Mouse (Mus musculus): Measurements from ENCODE around the gene Majin. TPM values are rescaled to one million over a fixed set of nuclear protein-coding genes. Genes with fewer than 3 reads are reported as not detected.

The Majin gene
- total RNA-seq (2021): 0.76 and 2.9 TPM in 2 replicates
- long read RNA-seq, partial matches to known transcripts: 2 of 2 reads
- long read RNA-seq, other reads (novel, unspliced or antisense): 0 of 2 reads

DNA sequence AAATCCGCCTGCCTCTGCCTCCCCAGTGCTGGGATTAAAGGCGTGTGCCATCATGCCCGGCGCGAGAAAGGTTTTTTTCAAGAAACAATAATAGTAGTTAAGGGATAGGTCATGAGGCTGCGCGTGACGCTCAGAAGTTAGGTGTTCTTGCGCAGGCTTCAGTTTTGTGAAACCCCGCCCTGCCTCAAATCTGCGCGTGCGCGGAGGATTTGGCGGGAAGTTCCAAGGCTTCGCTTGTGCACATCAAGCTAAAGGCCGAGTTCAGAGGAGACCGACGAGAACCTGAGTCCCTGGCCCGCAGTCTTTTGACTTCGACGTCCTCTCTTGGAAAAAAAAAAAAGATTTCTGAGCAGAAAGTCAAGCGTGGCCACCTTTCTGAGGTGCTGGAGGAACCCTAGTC is at the start of gene Majin:
TSS of gene Majin (plus strand) at position 258 of the 400 bp plus-strand sequence.
- DNase-seq: no peak

- no peak for DNase-seq
Observed at GRCm38 (mm10) chr19:6136397-6136796, 47.8 kb upstream of the Majin start.

- DNase-seq: no peak
Observed at GRCm38 (mm10) chr19:6139701-6140100, 44.5 kb upstream of the Majin start.

DNA sequence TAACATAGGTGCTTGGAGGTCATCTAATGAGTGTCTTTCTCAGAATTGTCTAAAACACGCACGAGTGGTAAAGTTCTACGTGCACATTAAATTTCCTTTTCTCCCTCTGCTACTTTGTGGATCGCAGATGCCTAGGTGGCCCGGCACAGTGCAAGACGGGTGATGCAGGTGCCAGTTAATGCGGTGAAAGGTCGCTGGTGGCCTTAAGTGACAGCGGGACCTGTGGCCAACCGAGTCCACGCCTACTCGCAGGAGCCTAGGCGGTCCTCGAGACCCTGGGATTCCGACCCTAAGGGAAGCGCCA is 43.9 kb upstream of the Majin start:
- no peak for DNase-seq

DNA sequence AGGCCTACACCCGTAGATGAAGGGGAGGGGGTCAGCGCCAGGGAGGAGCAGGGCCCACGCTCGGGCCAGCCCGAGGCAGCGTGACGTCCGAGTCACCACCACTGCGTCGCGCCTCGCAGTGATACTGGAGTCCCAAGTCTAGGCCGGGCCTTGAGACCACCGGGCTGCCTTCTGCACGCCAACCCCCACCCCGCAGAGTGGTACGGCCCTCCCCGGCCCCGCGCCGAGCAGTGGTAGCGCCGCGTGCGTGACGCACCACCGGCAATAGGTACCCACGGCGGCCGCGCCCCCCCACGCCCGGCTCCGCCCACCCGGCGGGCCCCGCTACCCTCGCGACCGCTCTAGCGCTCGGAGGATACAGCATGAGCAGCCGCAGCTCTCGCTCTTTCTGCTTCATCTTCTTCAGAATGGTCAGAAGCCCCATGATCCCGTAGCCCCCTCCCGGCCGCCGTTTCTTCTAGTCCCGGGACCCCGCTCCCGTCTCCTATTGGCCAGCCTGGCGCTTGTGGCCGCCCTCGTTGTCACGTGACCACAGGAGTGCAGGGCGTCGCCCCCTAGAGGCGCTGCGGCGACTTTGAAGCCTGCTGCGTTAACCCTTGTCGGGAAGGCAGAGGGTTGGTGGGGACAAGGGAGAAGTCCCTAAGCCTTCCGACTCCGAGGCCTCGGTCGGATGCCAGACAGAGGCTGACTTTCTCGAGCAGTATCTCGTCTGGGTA is 43.4 kb upstream of the Majin start, which contains the start of gene Batf2:
TSS of gene Batf2 (plus strand) at position 306 of the 716 bp plus-strand sequence.
- peak; percentile 88 for DNase-seq

- peak; percentile 61 for DNase-seq
Observed at GRCm38 (mm10) chr19:6141394-6141749, 42.8 kb upstream of the Majin start, which contains the start of gene Arl2. Arl2 (minus strand) TSS chr19:6141548.

- no peak for DNase-seq
Observed at GRCm38 (mm10) chr19:6144842-6145241, 39.3 kb upstream of the Majin start.

GRCm38 (mm10) chr19:6155174-6155573 is 29.0 kb upstream of the Majin start:
- DNase-seq: no peak

GRCm38 (mm10) chr19:6156372-6156771 is 27.8 kb upstream of the Majin start:
- no peak for DNase-seq

GRCm38 (mm10) chr19:6157220-6157619 is 27.0 kb upstream of the Majin start:
- no peak for DNase-seq

- DNase-seq: peak; percentile 29
Observed at GRCm38 (mm10) chr19:6163872-6164547, 20.2 kb upstream of the Majin start.

- no peak for DNase-seq
Observed at GRCm38 (mm10) chr19:6166750-6167149, 17.4 kb upstream of the Majin start.

DNA sequence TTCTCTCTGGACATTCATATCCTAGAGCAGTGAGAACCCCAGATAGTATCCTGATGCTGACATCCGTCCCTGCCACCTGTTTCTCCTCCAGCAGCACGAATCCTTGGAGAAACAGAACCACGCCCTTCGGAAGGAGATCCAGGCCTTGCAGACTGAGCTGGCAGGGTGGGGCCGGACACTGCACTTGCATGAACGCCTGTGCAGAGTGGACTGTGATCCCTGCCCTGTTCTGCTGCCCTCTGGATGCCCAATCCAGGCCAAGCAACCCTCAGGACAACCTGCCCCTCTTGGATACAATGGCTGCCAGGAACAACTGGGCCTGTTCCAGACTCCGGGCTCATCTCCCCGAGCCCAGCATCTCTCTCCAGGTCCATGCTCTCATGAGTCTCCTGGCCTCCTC is 13.0 kb upstream of the Majin start:
- no peak for DNase-seq

DNA sequence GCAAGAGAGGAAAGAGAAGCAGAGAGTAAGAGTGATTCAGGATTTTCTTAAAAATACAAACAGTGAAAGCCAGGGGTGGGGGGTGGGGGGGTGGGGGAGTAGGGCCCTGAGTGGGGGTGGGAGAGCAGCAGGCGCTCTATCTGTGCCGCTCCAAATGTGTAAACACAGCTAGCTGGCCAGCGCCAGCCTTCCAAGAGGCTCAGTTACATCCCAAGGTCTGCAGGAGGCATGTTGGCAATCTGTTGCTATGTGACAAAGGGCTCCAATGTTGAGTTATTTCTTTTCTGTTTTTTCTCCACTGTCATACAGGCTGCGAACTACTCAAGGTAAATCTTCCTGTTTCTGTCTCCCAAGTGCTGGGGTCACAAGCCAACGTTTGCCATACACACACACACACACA is 9.4 kb upstream of the Majin start:
- peak; percentile 36 for DNase-seq

- no peak for DNase-seq
Observed at GRCm38 (mm10) chr19:6178775-6179174, 5.4 kb upstream of the Majin start.

- peak; percentile 20 for DNase-seq
Observed at GRCm38 (mm10) chr19:6181629-6182028, 2.6 kb upstream of the Majin start.

DNA sequence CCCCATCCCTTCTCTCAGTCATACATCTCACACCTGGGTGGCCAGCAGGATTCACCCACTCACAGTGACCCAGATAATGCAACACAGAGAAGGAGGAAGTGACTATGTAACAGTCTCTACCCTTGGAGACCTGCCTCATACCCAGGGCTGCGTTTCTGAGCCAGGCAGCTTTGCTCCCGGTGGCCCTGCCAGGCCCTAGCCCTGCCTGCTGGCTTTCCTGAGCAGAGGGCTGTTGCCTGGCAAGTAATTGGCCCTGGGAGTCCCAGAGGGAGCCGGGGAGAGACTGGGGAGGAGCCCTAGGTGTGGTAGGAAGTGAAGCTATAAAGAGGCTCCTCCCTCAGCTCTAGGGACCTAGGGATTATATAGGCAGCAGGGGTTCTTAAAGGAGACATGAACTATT is 1.7 kb upstream of the Majin start:
- DNase-seq: peak; percentile 20

DNA sequence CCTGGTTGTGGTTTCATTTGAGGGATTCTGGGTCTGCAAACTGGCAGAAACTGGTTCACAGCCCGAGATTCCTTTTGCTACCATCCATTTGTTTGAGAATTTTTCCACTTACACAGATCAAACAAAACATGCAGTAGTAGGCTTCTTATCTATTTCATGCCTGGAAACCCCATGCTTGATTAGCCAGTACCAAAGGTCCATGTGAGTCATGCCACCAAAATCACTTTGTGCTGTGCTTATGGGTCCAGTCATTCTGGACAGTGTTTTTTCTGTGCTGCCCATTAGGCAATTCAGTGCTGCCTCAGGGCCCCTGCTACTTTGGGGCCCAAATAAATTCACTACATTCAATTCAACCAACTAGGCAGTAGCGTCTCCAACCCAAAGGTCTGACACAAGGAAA is 20.1 kb downstream of the Majin start:
- no peak for DNase-seq

- no peak for DNase-seq
Observed at GRCm38 (mm10) chr19:6206716-6207115, 22.5 kb downstream of the Majin start.

DNA sequence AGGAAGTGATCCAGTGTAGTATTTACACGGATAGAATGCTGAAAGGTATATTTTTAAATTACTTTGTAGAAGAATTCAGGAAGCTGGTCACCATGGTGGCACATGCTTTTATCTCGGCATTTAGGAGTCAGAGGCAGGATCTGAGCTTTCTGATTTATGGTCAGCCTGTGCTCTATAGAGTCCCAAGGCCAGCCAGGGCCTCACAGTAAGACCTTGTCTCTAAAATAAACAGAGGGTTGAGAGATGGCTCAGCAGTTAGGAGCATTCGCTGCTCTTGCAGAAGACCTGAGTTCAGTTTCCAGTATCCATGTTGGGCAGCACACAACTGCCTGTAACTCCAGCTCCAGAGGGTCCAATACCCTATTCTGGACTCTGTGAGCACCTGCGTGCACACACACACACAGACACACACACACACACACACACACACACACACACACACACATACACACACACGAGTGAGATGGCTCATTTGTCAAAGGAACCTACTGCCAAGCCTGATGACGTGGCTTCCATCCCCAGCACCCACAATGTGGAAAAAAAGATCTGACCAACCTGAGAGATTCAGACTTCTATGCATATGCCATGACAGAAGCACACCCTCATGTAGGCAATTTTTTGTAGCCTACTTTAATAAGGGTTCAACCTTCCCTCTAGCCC is 32.0 kb downstream of the Majin start:
- DNase-seq: peak; percentile 31

DNA sequence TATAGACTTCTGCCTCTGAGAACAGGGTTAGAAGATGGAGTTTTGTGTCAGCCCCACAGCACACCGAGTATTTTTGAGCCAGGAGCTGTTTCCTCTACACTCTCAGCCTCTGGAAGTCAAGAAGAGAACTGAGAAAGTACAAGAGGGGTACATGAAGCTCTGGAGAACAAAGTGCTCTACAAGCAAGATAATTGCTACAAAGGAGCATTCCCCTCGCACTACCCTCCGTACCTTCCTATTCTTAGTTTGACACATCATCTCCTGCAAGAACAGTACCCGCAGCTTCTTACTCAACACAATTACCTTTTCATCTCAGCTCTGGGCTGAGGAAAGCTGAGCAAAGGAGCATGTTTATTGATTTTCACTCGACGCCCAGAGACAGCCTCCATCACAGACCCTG is 34.4 kb downstream of the Majin start:
- no peak for DNase-seq

DNA sequence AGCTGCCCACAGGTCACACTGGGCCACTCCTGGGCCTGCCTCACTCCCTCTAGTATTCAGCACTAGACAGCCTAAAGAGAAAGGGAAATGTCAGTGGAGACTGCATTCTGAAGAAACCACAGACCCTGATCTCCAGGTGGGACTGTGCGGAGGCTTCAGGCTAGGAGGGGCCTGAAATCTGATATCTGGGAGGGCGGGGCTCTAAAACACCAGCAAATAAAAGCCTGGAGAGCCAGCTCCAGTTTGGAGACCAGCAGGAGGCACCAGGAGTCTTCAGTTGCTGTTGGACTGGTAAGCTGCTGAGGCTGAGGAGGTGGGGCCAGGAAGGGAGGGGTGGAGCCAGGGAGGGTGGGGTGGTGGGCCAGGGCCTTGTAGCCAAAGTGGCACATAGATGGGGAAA is 41.9 kb downstream of the Majin start, which contains the start of gene Gpha2:
TSS of gene Gpha2 (plus strand) at position 246 of the 400 bp plus-strand sequence.
- DNase-seq: no peak

DNA sequence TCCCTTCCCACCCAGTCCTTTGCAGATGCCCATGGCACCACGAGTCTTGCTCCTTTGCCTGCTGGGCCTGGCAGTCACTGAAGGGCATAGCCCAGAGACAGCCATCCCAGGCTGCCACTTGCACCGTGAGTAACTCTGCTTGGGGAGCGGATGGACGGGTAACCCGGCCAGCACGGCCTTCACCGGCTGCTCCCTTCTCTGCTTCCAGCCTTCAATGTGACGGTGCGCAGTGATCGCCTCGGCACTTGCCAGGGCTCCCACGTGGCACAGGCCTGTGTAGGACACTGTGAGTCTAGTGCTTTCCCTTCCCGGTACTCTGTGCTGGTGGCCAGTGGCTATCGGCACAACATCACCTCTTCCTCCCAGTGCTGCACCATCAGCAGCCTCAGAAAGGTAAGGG is 42.6 kb downstream of the Majin start:
- DNase-seq: peak; percentile 61

All from adrenal gland, postnatal 25 days (tissue).